Mouse (Mus musculus) left cerebral cortex, adult 18-20 months (tissue): ENCODE data around the gene Tm2d1. TPM values are rescaled to one million over a fixed set of nuclear protein-coding genes. Genes with fewer than 3 reads are reported as not detected.
"Not testable (repeated sequence)": the region's sequence is repeated elsewhere in the genome, so short reads cannot be mapped to it uniquely, and the experiment has no call there.

Experiments
- DNase-seq, 2 experiments: peaks; one replicate each; pipeline ENCODE4 v3.0.0; 2021 to 2022; ENCODE audit warnings: low spot score in 2 of 2, mixed read lengths in 1 of 2
- long read RNA-seq, 2 experiments: library from polyadenylated mRNA; stranded (forward); transcript quantifications; one replicate each; pipeline ENCODE4 v2.0.0; 2021
- total RNA-seq, 2 experiments: library from RNA; stranded (reverse); gene quantifications; 2 replicates each; pipeline ENCODE4 v1.2.3; 2021

Tm2d1 gene
- total RNA-seq = 10 to 100 TPM; 45.7 to 46.2 TPM
- long read RNA-seq, experiment 1, transcript Tm2d1-202 (7 exons, 1,027 nt) = major isoform, 53 of 57 reads
- long read RNA-seq, experiment 1, partial matches to known transcripts = 0 of 57 reads
- long read RNA-seq, experiment 1, other reads (novel, unspliced or antisense) = 4 of 57 reads
- long read RNA-seq, experiment 2, transcript Tm2d1-202 (7 exons, 1,027 nt) = major isoform, 48 of 49 reads
- long read RNA-seq, experiment 2, partial matches to known transcripts = 0 of 49 reads
- long read RNA-seq, experiment 2, other reads (novel, unspliced or antisense) = 0 of 49 reads

DNA sequence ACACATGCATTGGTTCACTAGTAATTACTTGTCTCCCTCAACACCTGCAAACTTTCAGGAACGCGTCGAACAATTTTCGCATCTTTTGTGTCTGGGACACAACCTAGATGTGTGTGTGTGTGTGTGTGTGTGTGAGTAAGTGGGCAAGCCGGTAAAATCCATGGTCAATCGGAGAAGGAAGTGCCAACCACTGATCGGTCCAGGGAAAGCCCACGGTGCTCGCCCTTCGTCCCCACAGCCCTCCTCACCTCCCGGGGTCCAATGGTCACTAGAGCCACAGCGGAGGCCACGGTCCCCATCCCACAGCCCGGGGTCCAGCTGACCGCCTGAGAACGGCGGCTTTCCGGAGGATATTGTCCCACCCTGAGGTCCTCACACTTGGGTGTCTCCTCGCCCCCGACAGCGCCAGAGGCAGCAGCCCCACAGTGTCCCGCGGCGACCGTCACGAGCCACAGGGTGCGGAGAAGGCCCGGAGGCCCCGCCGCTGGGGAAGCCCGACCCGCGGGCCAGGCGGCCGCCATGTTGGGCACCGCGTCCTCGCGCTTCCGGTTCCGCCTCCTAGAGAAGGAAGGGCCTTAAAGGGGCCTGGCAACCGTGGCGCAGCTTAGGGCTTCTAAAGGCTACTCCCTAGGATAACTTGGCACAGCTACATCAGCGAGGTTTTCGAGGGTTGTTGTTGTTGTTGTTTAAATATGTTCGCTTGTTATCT is at the start of gene Tm2d1:
TSS of gene Tm2d1 (minus strand) at position 591 of the 709 bp plus-strand sequence.
- peak; percentile 80 to 84 for DNase-seq

DNA sequence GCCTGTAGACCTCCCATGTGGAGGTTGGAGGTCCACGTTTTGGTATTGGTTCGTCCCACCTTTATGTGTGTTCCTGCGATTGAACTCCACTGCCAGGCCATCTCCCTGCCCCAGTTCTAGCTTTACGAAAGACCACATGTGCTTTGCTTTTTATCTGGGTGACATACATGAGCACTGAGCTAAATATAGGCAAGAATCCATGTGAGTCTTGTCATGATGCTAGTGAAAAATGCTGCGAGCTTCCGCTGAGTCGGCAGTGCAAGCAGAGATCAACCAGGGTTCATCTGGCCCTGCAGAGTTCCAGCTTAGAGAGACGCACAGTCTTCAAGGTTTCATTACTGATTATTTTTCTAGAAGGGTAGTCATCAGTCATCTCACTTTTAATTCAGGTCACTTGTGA is 45.3 kb upstream of the Tm2d1 start:
- DNase-seq = no peak

DNA sequence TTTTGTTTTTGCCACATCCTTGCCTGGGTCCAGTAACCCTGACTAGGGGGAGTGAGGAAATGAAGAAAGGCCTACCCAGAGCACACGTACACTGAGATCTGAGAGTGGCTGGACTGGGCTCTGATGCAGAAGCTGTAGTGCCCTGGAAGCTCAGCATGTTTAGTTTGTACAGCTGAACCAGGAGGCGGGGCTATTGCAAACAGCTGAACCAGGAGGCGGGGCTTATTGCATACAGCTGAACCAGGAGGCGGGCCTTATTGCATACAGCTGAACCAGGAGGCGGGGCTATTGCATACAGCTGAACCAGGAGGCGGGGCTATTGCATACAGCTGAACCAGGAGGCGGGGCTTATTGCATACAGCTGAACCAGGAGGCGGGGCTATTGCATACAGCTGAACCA is 32.0 kb upstream of the Tm2d1 start:
- not testable (repeated sequence) for DNase-seq

DNA sequence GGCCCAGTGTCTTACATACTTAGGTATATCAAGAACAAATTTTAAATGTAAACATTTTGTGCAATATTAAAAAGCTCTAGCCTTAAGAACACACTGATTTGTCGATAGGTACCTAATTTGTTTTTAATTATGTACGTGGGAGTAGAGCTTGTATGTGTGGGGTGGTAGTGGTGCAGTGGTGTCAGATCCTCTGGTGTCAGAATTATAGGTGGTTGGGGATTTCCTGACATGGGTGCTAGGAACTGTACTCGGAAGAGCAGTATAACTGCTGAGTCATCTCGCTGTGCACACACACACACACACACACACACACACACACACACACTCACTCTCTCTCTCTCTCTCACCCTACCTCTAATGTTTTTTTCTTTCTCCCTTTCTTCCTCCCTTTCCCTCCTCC is 25.3 kb upstream of the Tm2d1 start:
- no peak for DNase-seq

DNA sequence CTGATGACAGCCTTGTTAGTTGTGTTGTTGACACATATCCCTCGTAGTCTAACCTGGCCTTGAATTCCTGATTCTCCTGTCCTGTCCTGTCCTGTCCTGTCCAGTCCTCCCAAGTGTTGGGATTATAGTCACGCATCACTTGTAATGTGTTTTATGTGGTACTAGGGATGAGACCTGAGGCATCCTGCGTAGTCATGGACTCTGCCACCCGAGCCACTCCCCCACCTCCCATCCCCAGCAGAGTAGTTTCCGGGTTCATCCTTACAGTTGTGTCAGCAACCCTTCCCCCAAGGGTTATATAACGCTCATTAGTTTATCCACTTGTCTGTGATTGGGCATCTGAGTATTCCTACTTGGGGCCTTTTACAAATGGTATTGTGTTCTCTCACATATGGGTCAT is 21.3 kb upstream of the Tm2d1 start:
- no peak for DNase-seq

DNA sequence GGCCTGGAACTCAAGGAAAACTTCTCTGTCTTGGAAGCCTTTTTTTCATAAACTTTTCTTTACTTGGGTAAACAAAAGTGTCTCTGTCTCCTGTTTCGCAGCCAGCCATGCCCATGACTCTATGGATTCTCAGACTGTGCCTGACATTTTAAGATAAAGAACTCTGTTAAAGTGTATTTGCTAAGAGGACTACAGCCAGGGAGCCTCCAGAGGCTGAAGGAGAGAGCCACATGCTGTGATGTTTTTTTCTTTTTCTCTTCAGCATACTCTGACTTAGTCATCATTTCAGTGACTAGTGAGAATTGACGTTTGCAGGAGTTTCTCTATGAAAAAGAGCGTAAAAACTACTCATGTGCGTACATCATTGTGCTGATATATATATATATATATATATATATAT is 20.4 kb upstream of the Tm2d1 start:
- DNase-seq = no peak

DNA sequence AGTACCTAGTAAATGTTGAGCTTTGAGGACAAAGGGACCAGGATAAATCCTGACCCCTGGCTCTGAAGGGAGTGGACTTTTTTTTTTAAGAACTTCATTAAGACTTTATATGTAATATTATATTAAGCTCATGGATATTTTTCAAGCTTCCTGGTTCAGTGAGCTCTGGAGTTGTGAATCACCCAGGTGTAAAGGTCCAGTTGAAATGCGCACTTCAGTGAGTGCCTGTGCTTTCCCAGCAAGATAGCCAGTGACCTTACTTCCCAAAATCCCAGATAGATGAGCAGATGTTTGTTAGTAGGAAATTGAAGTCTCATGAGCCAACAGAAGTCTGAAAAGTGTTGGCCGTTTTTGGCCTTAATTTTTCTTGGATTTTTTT is 18.5 kb upstream of the Tm2d1 start:
- DNase-seq = no peak

DNA sequence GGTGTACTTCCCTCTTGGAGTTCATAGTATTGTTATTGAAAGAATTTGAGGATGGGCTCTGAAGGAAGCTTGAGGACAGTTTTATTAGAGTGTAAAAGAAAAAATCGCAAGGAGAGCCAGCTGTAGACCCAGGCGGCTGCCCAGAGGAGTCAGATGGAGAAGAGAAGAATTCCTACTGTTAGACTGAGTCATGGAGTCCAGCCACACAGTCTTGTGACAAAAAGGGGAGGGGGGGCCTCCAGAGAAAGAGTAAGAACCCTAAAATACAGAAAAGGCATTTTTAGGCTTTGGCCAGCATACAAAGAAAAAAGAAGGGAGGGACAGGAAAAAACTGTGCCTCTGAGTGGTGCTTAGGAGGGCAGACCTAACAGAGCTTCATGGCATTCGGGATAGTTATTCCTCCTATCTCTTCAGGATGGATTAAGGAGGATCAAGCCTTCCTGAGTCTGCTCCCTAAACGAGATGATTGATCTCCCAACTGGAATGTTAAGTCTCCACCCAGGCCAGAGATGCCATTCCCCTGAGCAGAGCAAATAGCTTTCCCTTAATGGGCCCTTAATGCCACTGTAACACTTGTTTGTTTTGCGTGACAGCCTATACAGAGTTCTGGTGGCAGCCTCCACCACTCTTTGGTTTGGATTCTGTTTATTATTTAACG is 17.9 kb upstream of the Tm2d1 start:
- no peak for DNase-seq

DNA sequence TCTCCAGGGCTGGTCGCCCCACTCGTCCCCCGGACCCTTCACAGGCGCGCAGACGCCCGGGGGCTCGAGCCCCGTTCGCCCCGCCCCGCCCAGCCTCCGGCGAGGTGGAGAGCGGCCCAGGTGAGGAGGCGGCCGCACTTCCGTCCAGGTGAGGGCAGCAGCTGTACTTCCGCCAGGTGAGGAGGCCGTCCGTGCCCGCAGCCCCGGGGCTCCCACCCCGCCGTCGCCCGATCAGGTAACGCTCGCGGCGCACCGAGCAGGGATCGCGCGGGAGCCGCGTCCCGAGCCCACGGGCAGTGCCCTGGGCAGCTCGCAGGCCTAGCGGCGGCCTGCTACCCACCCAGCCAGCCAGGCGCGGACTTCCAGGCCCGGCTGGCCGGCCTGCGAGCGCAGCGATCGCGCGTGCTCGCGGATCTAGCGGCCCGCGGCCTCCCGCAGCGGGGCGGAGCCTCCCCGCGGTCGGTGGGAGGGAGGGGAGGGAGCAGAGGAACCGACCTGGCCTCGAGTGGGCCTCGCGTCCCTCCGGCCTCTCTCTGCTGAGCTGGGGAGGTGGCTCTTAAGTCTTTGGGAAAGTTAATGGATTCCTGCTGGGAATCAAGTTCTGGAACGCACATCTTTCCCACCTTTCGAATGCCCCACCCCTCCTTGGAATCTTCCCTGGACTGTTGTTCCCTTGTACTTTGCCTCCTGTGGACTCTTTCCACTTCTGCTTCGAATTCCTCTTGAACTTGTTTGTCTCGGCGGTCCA is 12.8 kb upstream of the Tm2d1 start, which contains the start of gene Patj:
TSS of gene Patj (plus strand) at position 96 of the 748 bp plus-strand sequence.
- peak; percentile 31 to 69 for DNase-seq

DNA sequence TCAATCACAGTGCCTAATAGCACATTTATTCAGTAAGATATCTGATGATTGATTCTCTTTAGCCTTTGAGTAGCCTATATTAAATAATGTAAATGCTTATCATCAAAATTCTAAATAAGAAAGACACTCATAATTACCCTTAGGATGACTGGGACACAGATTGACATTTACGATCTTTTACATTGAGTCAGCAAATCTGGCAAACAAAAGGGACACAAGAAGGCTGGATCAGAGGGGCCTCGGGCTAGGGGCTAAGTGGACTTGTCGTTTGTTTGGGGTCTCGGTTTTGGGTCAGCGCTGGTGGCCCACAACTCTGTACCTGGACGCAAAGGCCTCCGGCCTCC is 12.2 kb upstream of the Tm2d1 start:
- DNase-seq = no peak

DNA sequence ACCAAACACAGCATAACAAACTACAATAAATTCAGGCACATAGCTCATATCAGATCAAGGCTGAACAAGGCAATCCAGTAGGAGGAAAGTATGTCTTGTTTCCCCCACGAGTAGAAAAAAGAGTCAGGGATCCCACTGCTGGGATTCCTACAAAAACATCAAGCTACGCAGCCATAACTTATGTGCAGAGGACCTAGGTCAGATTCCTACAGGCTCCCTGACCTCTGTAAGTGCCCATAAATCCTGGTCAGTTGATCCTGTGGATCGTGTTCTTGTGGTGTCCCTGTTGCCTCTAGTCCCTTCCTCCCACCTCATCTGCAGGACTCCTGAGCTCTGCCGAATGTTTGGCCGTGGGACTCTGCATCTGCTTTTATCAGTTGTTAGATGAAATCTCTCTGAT is 1.9 kb upstream of the Tm2d1 start:
- DNase-seq = no peak

DNA sequence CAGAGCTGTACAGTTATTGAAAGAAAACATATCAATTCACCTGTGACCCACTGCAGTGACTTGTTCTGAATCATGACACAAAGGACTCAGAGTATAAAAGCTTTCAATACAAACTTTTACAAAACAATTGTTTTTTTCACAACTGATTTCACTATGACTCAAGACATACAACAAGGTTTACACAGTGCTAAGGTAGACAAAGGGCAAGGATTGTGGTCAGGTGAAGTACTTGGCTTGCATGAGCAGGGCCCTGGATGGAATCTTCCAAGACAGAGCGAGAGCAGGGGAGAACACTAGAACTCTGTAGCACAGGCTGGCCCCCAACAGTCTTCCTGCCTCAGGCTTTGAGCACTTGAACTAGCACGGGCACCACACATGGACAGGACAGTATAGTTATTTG is 6.2 kb downstream of the Tm2d1 start:
- DNase-seq = no peak

DNA sequence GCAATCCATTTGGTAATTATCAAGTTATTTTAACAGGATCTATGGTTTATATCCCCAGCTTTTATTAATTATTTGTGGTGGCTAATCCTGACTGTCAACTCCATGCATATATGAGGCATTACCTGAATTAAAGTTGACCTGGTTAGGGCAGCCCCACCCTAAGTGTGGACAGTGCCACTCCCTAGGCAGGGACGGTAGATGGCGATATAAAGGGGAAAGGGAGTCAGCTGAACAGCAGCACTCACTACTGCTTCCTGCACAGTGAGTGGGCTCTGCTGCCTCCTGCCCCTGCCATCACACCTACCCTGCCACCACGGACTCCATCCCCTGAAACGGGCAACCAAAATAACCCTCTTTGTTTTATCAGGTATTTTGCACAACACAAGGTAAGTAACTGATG is 7.7 kb downstream of the Tm2d1 start:
- DNase-seq = no peak

DNA sequence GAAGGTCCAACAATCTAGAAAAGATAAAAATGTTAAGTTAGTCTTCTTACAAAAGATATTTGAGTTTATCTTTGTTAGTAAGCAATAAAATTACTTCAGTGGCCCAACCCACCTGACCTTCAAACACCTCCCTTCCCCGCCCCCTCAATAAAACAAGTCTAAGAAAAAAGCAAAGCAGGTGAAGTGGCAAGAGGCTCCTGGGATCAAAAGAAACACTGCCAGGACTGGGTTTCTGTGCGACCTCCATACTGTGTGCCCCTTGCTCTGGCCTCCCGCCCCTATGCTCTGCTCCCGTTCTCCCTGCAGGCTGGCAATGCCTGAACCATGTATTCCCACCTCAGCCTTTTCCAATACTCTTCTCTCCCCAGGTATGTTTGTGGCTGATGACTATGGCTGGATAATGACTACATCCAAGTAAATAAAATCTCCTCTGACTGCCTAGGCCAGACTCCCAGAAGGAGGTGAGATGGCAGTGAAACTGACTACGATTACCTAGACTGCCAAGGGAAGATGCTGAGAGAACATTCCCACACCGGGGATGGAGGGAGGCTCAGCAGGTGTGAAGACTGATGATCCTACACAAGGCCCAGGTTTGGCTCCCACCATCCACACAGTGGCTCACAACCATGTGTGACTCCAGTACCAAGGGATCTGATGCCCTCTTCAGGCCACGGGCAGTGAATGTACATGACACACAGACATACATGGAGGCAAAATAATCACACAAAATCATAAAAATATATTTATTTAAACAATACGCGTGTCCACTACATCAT is 24.9 kb downstream of the Tm2d1 start:
- no peak for DNase-seq

DNA sequence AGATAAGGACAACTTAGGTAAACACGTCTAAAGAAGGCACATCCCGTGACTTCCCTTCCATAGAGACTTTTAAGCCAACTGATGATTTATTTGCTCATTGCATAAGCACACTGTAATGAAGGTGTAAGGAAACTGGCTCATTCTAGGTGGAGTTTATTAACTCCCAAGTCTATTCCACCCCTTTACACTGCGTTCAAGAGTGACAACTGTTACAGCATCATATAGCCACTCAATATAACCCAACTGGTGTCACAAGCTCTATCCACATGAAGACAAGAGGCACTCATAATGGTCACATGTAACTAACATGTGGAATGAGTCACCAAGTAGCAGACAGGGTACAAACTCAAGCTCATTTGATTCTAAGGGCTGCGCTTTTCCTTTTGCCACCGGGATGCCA is 34.5 kb downstream of the Tm2d1 start:
- no peak for DNase-seq

DNA sequence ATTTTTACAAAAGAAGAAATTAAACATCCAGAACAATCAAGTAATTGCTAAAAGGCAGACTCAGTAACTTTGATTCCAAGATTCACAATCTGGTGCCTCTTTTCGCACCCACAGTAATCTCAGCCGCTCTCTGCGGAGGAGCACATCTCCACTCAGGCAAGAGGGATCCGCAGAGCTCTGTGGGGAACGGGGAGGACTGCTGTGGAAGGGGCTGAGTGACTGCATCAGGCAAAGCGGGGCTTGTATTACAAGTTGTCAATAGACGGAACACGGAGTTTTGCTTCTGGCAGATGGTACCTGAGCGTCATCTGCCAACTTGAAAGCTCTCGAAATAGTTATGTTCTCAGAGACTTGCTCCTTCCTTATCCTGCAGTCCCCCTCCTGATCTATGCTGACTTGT is 37.3 kb downstream of the Tm2d1 start:
- DNase-seq = peak; percentile 21 to 50

DNA sequence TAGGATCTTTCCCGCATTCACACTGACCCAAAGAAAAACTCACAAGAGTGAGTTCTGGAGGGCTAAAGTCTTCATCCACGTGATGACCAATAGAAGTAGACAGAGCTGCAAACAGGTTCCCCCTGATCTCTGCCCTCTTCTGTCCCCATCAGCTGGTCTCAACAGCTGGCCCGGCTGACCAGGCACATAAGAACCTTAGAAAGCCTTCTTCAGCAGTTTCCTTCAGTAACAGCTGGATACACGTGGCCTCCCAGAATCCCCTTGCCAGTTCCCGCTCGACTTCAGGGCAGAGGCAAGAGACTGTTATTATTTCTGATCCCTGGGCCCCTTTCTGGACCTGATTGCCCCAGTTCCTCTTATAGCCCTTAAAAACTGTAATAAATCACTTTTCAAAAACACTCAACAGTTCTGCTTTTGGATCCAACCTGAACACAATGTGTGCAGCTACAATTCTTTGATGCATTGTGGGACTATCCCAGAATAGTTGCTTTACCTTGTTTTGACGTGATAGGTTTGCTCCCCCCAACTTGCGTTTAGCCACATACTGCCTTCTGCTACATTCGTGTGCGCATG is 43.0 kb downstream of the Tm2d1 start:
- no peak for DNase-seq

DNA sequence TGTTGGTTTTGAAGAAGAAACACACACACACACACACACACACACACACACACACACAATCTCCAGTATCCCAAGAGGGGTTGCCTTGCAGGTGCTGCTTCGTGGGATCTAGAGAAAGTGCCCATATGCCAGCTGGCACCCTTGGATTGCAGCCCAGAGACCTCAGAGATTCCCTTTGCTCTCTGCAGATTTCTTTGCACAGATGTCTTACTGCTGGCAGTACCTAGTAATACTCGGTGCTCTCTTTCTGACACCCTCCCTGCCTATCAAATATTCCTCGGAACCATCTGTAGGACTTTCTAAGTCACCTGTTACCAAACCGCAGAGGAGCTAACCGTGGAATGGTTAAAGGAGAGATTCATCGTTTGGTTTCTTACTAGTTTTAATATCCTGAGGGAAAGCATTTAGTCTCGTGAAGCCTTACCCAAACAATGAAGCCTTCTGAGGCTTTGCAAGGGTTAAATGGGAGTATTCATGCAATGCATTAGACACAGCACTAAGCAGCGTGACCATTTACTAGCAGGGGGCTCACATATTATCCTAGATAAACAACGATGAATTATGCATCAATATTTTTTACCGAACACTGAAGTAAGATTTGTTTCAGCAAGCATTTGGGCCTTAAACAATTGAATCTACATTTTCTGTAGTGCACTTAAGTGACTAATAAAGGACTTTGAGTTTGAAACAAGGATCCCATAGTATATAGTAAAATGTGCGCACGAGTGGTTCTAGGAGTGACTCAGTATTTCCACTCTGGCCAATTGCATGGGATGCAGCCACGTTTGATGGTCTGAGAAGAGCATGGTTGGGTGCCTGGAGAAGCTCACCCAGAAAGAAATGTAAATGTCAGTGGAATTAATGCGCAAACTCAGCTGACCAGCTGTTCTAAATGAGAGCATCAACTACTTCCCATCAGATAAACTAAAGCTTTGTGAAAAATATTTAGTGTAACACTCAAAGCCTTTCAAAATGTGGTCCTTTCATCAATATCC is 44.2 kb downstream of the Tm2d1 start:
- DNase-seq = no peak

DNA sequence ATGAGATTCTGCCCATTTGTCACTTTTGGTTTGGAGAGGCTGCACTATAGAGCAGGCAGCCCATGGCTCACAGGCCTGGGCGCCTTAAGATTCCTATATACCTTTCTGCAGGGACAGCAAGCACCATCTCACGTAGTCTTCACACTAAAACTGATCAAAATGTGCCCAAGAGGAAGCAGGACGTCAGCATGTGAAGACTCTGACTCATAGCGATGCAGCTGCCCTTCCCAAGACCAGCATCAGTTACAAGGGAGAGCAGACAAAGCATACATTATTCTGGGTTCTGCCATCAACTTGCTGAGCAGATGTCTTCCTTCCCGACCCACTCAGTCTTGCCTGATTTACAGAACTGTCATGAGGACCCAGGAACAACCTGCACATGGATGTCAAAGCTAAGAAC is 45.9 kb downstream of the Tm2d1 start:
- DNase-seq = no peak
